Mouse (Mus musculus) midbrain, embryonic 14.5 days (tissue): Measurements from ENCODE around the gene Zfp790. TPM values are rescaled to one million over a fixed set of nuclear protein-coding genes. Genes with fewer than 3 reads are reported as not detected.
A peak's percentile ranks its signal among the peaks of the same experiment; 100 is the strongest.

Source experiments
- ATAC-seq: fragments of 200-750 bp; cut with Nextera tagmentation; 2 replicates; pipeline ENCODE4 v1.8.0; 2017; ENCODE audit warnings: moderate number of reproducible peaks, moderate library complexity; ENCODE audit not compliant: low FRiP score, low TSS enrichment
- DNase-seq: peaks from one replicate; pipeline ENCODE4 v3.0.0-alpha.2; 2015
- H3K27ac ChIP-seq: fragments of 300-500 bp; sonication (generic); replicated peaks from 2 replicates; pipeline ENCODE4 v1.5.1; 2014; ENCODE audit warnings: mild to moderate bottlenecking, low read depth, low read length, moderate library complexity
- H3K27me3 ChIP-seq: fragments of 300-500 bp; sonication (generic); 2 replicates; pipeline ENCODE4 v1.6.1; 2014; ENCODE audit warnings: low read length, control low read depth, mixed read lengths; ENCODE audit not compliant: control insufficient read depth, insufficient read depth
- H3K36me3 ChIP-seq: fragments of 300-500 bp; sonication (generic); 2 replicates; pipeline ENCODE4 v1.6.1; 2014; ENCODE audit warnings: low read length, control low read depth; ENCODE audit not compliant: control insufficient read depth, insufficient read depth
- H3K4me1 ChIP-seq: fragments of 300-500 bp; sonication (generic); 2 replicates; pipeline ENCODE4 v1.6.1; 2014; ENCODE audit warnings: mild to moderate bottlenecking, antibody characterized with exemption, low read length, control low read depth; ENCODE audit not compliant: control insufficient read depth, insufficient read depth
- H3K4me2 ChIP-seq: fragments of 300-500 bp; sonication (generic); 2 replicates; pipeline ENCODE4 v1.6.1; 2014; ENCODE audit warnings: mild to moderate bottlenecking, low read length, moderate library complexity
- H3K4me3 ChIP-seq: fragments of 300-500 bp; sonication (generic); replicated peaks from 2 replicates; pipeline ENCODE4 v1.5.1; 2014; ENCODE audit warnings: low read depth, low read length
- H3K9ac ChIP-seq: fragments of 300-500 bp; sonication (generic); replicated peaks from 2 replicates; pipeline ENCODE4 v1.6.1; 2014; ENCODE audit warnings: mild to moderate bottlenecking, low read length, moderate library complexity
- H3K9me3 ChIP-seq: fragments of 300-500 bp; sonication (generic); 2 replicates; pipeline ENCODE4 v1.6.1; 2016; ENCODE audit warnings: low read length, control low read depth, mixed read lengths; ENCODE audit not compliant: control insufficient read depth
- whole genome bisulfite sequencing: fragments of 180-500 bp; shearing (Covaris S2); extraction: QIAGEN DNeasy Blood & Tissue Kit; methylation state at CpG from one replicate; pipeline ENCODE4 v1.1.7; 2014; 5-methylcytosine and 5-hydroxymethylcytosine counted together
- polyA plus RNA-seq: library from polyadenylated mRNA; unstranded; fragments of >200 nt; fragmentation: Nextera tagmentation; extraction: Ambion mirVana; gene quantifications from 2 replicates; pipeline ENCODE4 v1.2.1, GENCODE M21; 2014

The Zfp790 gene
- 20.6 and 35.1 TPM in 2 replicates for polyA plus RNA-seq

DNA sequence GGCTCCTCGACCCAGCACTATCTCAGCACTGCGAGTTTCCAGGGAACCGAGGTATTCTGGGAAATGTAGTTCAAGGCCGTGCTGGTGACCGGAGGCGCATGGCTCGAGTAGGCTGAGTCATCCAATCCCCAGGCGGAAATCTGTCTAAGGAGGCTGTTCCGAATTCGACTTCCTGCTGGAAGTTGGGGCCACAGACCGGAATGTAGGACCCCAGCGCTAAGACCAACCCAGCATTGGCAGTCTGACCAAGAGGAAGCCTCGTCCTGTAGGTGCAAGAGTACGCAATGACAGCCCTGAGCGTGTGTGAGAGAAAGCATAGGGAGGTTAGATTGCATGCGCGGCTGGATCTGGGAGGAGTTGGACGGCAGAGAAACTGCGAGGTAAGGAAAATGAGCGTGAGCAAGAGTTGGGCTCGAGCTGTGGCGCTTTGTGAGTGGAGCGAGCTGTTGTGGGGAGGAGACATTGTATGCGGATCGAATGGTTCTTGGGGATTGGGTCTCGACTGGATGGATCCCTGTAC lies at the start of gene Zfp790:
TSS of gene Zfp790 (plus strand) at position 205 of the 520 bp plus-strand sequence.
- Histone ChIP-seq H3K36me3 (no peaks in the 10 kb centered on the region), H3K4me3 (peak within 1 kb of the TSS; percentile 59), H3K9me3 (no peaks in the 10 kb centered on the region), H3K27me3 (no peaks in the 10 kb centered on the region), H3K4me1 (peaks cover 37% of the 10 kb centered on the region), H3K27ac (peak within 1 kb of the TSS; percentile 69), H3K9ac (peak within 1 kb of the TSS; percentile 58), H3K4me2 (peak within 1 kb of the TSS; percentile 79)
- ATAC-seq, result peak; percentile 94
- WGBS, result under 1% methylated on average over 26 of the region's 26 CpGs
- peak; percentile 97 for DNase-seq

DNA sequence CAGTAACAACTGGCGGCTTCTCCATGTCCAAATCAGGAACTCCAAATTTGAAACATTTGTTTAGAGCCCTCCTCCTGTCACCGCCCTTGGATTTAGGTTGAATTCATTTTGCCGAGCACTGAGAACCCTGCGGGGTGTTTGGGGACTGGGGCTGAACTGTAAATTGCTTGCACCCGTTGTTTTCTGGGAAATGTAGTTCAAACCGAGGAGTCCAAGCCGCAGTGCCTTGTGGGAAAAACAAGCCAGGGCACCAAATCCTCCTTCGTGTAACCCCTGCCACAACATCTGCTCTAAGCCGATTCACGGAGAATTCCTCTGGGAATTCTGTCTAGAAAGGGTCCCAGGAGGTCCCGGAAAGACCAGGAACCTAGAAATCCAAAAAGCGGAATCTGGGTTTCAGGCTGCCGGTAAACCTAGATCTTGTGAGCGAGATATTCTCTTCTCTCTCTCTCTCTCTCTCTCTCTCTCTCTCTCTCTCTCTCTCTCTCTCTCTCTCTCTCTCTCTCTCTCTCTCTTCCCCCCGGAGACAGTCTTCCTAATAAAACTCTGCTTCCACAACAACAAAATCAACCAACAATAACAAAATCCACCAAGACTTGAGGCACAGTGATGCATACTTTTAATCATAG lies 48.7 kb upstream of the Zfp790 start:
- Histone ChIP-seq H3K4me2 (peak overlapping the region; percentile 58), H3K27ac (peak overlapping the region; percentile 58), H3K27me3 (no peaks in the 10 kb centered on the region), H3K36me3 (peaks cover 4% of the 10 kb centered on the region), H3K4me3 (peak overlapping the region; percentile 63), H3K9me3 (no peaks in the 10 kb centered on the region), H3K9ac (peak overlapping the region; percentile 50), H3K4me1 (peaks cover 10% of the 10 kb centered on the region)
- 1% methylated on average over 15 of the region's 15 CpGs for WGBS
- peak; percentile 93 for DNase-seq
- peak; percentile 70; the same call in 1 of the 2 replicates for ATAC-seq

DNA sequence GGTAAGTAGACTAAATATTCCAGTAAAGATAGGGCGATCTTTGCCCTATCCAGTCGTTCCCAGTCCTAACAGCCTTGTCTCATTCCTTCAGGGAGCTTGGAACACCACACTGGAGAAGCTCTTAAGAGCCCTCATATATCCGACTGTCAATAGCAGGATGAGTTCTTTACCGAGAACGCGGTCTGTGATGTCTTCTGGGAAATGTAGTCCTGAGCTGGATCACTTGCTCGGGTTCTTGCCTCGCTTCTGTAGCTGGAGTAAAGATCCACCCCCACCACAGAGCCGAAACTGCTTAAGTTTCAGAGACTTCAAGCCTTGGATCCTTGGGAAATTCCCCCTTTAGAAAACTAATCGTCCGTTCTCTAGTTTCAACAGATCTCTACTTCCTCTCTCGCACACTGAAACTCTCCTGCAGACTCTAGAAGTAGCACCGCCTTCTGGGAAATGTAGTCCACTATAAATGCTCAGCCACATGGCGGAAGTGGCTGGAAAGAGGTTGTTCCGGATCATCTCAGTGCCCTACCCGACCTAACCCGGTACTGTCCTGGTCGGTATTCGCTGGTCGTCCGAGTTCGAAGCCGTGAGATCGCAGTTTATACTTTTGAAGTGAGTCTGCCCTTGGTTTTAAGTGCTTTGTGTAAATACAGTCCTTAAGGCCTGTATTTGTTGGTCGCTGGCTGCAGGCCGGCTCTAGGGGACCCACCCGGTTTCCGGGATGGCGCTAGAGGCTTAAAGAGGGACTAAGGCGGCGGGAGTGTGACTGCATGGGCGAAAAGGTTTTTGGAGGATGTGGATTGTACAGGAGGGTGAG lies 47.6 kb upstream of the Zfp790 start, which contains the start of gene Zfp84:
TSS of gene Zfp84 (plus strand) at position 463 of the 811 bp plus-strand sequence.
- H3K9ac ChIP-seq, result peak within 1 kb of the TSS; percentile 55
- H3K27me3 ChIP-seq, result no peaks in the 10 kb centered on the region
- DNase-seq (peak; percentile 95), ATAC-seq (peak; percentile 94)
- under 1% methylated on average over 32 of the region's 32 CpGs for WGBS
- H3K9me3 ChIP-seq, result no peaks in the 10 kb centered on the region
- peak within 1 kb of the TSS; percentile 58 for H3K4me2 ChIP-seq
- peak within 1 kb of the TSS; percentile 66 for H3K27ac ChIP-seq
- peaks cover 13% of the 10 kb centered on the region for H3K36me3 ChIP-seq
- peak within 1 kb of the TSS; percentile 63 for H3K4me3 ChIP-seq
- H3K4me1 ChIP-seq, result peaks cover 10% of the 10 kb centered on the region

DNA sequence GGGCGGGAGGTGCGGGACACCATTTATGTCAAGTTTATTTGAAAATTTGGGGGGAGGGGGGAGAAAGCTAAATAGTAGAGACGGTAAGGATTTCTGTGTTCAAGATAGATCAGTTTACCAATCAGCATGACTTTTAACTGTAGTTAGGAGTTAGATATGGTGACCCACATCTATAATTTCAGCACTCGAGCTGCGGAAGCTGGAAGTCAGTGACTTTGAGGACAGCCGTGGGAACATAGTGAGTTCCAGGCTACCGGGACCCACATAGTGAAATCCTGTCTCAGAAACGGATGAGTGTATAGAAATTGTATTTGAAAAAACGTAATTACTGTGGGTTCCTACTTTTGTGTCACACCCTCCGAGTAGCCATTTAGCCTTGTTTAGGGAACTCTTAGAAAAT lies 46.9 kb upstream of the Zfp790 start:
- H3K27me3 ChIP-seq, result no peaks in the 10 kb centered on the region
- peaks cover 10% of the 10 kb centered on the region for H3K4me1 ChIP-seq
- H3K27ac ChIP-seq, result no peak overlapping the region
- H3K4me3 ChIP-seq, result peak overlapping the region; percentile 63
- peak overlapping the region; percentile 58 for H3K4me2 ChIP-seq
- DNase-seq, result no peak
- H3K9ac ChIP-seq, result peak overlapping the region; percentile 55
- peaks cover 20% of the 10 kb centered on the region for H3K36me3 ChIP-seq
- ATAC-seq, result no peak
- no peaks in the 10 kb centered on the region for H3K9me3 ChIP-seq
- WGBS, result 7% methylated on average over 10 of the region's 10 CpGs

DNA sequence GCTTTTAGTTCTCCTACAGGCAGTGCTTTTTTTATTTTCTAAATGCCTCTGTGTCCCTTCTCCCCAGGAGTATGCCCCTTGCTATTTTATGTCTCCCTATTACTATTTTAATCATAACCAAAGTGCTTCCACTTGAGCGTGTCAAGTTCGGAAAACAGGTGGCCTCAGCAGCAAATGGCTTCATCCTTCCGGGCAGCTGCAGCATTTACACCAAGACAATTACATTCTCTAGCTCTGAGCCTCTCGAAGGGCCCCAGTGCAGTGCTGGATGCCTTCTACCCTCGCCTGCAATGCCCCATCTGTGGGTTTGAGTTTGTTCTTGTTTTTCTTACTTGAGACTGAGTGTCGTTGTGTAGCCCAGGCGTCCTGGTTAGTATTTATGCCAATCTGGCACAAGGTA lies 42.4 kb upstream of the Zfp790 start:
- Histone ChIP-seq H3K4me1 (peaks cover 7% of the 10 kb centered on the region), H3K4me3 (no peak overlapping the region), H3K27me3 (no peaks in the 10 kb centered on the region), H3K27ac (no peak overlapping the region), H3K36me3 (peaks cover 64% of the 10 kb centered on the region), H3K9me3 (no peaks in the 10 kb centered on the region), H3K9ac (no peak overlapping the region), H3K4me2 (no peak overlapping the region)
- DNase-seq (no peak), ATAC-seq (no peak)
- 92% methylated on average over 7 of the region's 7 CpGs for WGBS

DNA sequence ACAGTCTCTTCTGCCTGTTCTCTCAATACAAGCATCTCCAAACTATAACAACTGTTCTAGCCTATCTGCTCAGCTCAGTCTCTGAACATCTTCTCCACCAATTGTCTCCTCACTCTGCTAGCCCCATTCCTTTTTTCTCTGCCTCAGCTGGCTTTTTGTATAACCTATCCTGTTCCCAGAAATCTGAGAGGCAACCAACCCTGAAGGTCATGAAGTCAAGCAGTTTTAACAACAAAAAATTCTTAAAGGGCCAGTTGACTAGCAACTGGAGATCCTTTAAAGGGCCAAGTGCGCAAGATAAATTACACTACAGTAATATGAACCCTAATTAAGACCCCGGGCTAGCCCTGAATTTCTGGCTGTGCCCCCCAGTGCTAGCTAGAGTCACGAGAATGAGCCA lies 41.5 kb upstream of the Zfp790 start:
- no peak overlapping the region for H3K4me2 ChIP-seq
- H3K4me3 ChIP-seq, result no peak overlapping the region
- H3K36me3 ChIP-seq, result peaks cover 71% of the 10 kb centered on the region
- no peak overlapping the region for H3K27ac ChIP-seq
- H3K27me3 ChIP-seq, result no peaks in the 10 kb centered on the region
- H3K9me3 ChIP-seq, result no peaks in the 10 kb centered on the region
- DNase-seq, result no peak
- H3K9ac ChIP-seq, result no peak overlapping the region
- no peak for ATAC-seq
- WGBS, result 92% methylated on average over 3 of the region's 3 CpGs
- peaks cover 3% of the 10 kb centered on the region for H3K4me1 ChIP-seq

DNA sequence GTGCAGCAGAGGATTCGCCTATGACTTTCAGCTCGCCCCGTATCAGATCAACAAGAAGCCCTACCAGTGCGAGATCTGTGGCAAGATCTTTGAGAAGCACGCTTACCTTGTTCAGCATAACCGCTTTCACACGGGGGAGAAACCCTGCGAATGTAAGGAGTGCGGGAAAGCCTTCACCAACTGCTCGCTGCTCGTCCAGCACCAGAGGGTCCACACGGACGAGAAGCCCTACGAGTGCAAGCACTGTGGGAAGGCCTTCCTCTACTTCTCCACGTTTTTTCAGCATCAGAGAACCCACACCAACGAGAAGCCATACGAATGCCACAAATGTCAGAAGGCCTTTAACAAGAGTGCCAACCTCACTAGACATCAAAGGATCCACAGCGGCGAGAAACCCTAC lies 39.3 kb upstream of the Zfp790 start:
- H3K4me1 ChIP-seq, result no peaks in the 10 kb centered on the region
- H3K27ac ChIP-seq, result no peak overlapping the region
- no peak for ATAC-seq
- no peak overlapping the region for H3K9ac ChIP-seq
- no peak overlapping the region for H3K4me3 ChIP-seq
- no peaks in the 10 kb centered on the region for H3K9me3 ChIP-seq
- 97% methylated on average over 19 of the region's 19 CpGs for WGBS
- DNase-seq, result no peak
- H3K27me3 ChIP-seq, result no peaks in the 10 kb centered on the region
- peaks cover 79% of the 10 kb centered on the region for H3K36me3 ChIP-seq
- H3K4me2 ChIP-seq, result no peak overlapping the region

DNA sequence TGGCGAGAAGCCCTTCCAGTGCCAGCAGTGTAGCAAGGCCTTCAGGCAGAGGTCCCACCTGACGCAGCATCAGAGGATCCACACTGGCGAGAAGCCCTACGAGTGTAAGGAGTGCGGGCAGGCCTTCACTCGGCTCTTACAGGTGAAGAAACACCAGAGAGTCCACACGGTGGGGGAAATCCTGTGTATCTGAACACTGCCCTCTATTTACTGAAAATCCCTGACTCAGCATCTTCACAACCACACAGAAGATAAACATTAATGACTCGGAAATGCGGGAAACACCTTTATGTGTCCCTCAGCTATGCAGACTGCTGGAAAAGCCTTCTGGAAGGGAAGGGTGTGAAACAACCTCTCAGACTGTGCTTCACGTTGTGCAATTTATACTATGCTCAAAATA lies 38.5 kb upstream of the Zfp790 start:
- ATAC-seq (no peak), DNase-seq (no peak)
- Histone ChIP-seq H3K4me2 (no peak overlapping the region), H3K36me3 (peaks cover 73% of the 10 kb centered on the region), H3K4me1 (no peaks in the 10 kb centered on the region), H3K9me3 (no peaks in the 10 kb centered on the region), H3K4me3 (no peak overlapping the region), H3K9ac (no peak overlapping the region), H3K27me3 (no peaks in the 10 kb centered on the region), H3K27ac (no peak overlapping the region)
- 95% methylated on average over 10 of the region's 10 CpGs for WGBS
